Mouse (Mus musculus) heart, adult 2 months (tissue): Measurements from ENCODE around the gene Rnaseh2c.

ENCODE experiments used
- CTCF ChIP-seq: fragments of 200-600 bp; IDR thresholded peaks from 2 replicates; pipeline ENCODE4 v1.8.1; 2022; ENCODE audit warnings: antibody characterized with exemption, mild to moderate bottlenecking, moderate library complexity
- EP300 ChIP-seq: fragments of 200-500 bp; IDR thresholded peaks from 2 replicates; pipeline ENCODE4 v1.6.1; 2011; ENCODE audit warnings: low read depth, low read length, control low read depth; ENCODE audit not compliant: insufficient read depth
- POLR2A ChIP-seq: fragments of 200-500 bp; IDR thresholded peaks from 2 replicates; pipeline ENCODE4 v1.6.1; 2011; ENCODE audit warnings: mild to moderate bottlenecking, low read depth, low read length, control low read depth; ENCODE audit not compliant: insufficient read depth

- TF ChIP-seq CTCF (no peak), EP300 (no peak), POLR2A (no peak)
Observed at GRCm38 (mm10) chr19:5641021-5641420, 39.3 kb downstream of the Rnaseh2c start.
